Mouse (Mus musculus): ENCODE measurements around the gene Wipi1. TPM values are rescaled to one million over a fixed set of nuclear protein-coding genes. Genes with fewer than 3 reads are reported as not detected.

The Wipi1 gene
- total and polyA plus RNA-seq, 3 experiments, result 2.6 to 8.2 TPM; not detected in 1

DNA sequence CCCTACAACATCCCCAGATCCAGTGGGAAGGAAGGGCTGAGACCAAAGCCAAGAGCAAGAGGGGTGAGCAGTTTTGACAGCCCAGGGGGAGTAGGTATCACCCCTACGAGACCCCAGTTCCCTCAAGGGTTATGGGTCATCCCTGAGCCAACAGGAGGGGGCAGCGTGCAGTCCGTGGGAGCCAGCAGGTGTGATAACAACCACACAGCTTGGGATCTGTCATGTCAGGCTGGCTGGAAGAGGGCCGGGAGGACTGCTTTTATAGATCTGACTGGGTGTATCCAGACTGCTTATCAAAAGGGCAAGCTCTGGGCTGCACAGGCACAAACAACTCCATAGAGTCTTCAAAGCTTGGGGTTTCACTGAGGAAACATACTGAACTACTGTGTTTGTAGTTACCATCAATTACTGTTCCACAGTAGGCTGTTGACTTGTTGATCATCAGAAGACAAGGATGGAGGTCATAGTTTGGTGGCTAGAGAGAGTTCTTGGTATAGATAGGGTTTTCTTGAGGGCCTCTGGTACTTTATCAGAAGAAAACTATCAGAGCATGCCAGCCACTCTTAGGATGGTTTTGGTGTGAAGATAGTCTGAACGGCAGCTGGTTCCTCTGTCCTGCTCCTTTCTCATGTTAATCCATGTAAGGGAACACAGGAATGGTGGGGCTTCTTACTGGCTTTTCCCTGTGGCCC lies 62.0 kb downstream of the Wipi1 start (continued):
- TF ChIP-seq ZKSCAN1 (IDR thresholded peaks at IDR 0.05; ENCODE audit: low read depth, low read length) (no peak), KAT2A (conservative IDR thresholded peaks at IDR 0.05; ENCODE audit: low read depth, low read length) (no peak), ZC3H11A (IDR thresholded peaks at IDR 0.05; ENCODE audit: low read depth, low read length) (no peak), ZNF384 (IDR thresholded peaks at IDR 0.05; ENCODE audit: low read depth, low read length) (no peak), E2F4 (IDR thresholded peaks at IDR 0.05; ENCODE audit: borderline replicate concordance, low read depth, low read length) (no peak), MXI1 (IDR thresholded peaks at IDR 0.05; ENCODE audit: low read depth, low read length) (peak; percentile 22; the same call in 1 of the 2 replicates), CTCF (IDR thresholded peaks at IDR 0.05 in 2 of 3, conservative IDR thresholded peaks at IDR 0.05 in 1 of 3; ENCODE audit: control insufficient read depth in 1 of 3, insufficient read depth in 1 of 3, low read depth in 2 of 3, low read length in 3 of 3, poor library complexity in 1 of 3, severe bottlenecking in 1 of 3) (peak in 1 of 3 experiments; percentile 14; a peak in 1 of 6 replicates), SIN3A (IDR thresholded peaks at IDR 0.05; ENCODE audit: low read length) (peak; percentile 34; the same call in 1 of the 2 replicates), NELFE (IDR thresholded peaks at IDR 0.05; ENCODE audit: low read depth, low read length) (no peak), POLR2A (IDR thresholded peaks at IDR 0.05; ENCODE audit: control insufficient read depth in 1 of 2, insufficient read depth in 1 of 2, low read depth in 1 of 2, low read length in 2 of 2, poor library complexity in 1 of 2) (no peak), EP300 (IDR thresholded peaks at IDR 0.05; ENCODE audit: low read depth in 1 of 2, low read length in 2 of 2) (peak; percentile 76 to 86), CHD1 (IDR thresholded peaks at IDR 0.05; ENCODE audit: low read depth, low read length) (no peak), BHLHE40 (IDR thresholded peaks at IDR 0.05; ENCODE audit: borderline replicate concordance, low read depth, low read length) (0 out of 2 replicates have a peak, but pooled peaks have one; percentile 45)

DNA sequence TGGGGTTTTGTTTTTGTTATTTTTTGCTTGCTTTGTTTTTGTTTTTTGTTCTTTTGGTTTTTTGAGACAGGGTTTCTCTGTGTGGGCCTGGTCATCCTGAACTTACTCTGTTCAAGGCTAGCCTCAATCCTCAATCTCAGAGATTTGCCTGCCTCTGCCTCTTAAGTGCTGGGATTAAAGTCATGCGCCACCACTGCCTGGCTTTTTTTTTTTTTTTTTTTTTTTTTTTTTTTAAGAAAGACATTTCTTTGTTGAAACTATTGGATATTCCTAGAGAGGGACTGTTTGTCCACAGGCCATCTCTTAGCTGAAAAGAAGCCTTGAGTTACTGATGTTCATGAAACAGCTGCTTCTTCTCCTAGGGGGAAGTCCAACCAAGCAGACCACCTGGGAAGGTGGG lies 64.1 kb downstream of the Wipi1 start:
- Histone ChIP-seq H3K9ac (ENCODE audit: control insufficient read depth, low read depth, low read length, poor library complexity, severe bottlenecking) (no peak overlapping the region), H3K36me3 (ENCODE audit: control insufficient read depth in 1 of 2, insufficient read depth in 2 of 2, low read length in 2 of 2) (peaks cover 0 to 27% of the 10 kb centered on the region in 2 experiments; a peak in 2 of 4 replicates), H3K4me1 (ENCODE audit: control insufficient read depth in 1 of 2, insufficient read depth in 2 of 2, low read length in 2 of 2) (peaks cover 30 to 42% of the 10 kb centered on the region in 2 experiments), H3K79me2 (ENCODE audit: control insufficient read depth, insufficient read depth, low read length, poor library complexity) (no peaks in the 10 kb centered on the region), H3K27me3 (ENCODE audit: control insufficient read depth in 1 of 2, insufficient read depth in 2 of 2, low read length in 2 of 2) (no peaks in the 10 kb centered on the region), H3K4me3 (ENCODE audit: control insufficient read depth in 1 of 2, insufficient read depth in 1 of 2, low read depth in 2 of 2, low read length in 2 of 2) (no peak overlapping the region), H3K27ac (ENCODE audit: control insufficient read depth, low read depth, low read length) (no peak overlapping the region), H3K9me3 (replicated peaks; ENCODE audit: insufficient read depth, low read length) (no peaks in the 10 kb centered on the region)
- DNase-seq (ENCODE audit: low read depth, low spot score), result no peak
- TF ChIP-seq HCFC1 (IDR thresholded peaks at IDR 0.05; ENCODE audit: low read depth, low read length), result no peak
- no peak for TF ChIP-seq UBTF (IDR thresholded peaks at IDR 0.05; ENCODE audit: borderline replicate concordance, insufficient read depth, low read depth, low read length)
- TF ChIP-seq ZNF384 (IDR thresholded peaks at IDR 0.05; ENCODE audit: low read depth, low read length), result peak; percentile 83
- no peak for TF ChIP-seq MEF2A (IDR thresholded peaks at IDR 0.05; ENCODE audit: extremely low read depth, insufficient replicate concordance, low read depth, low read length, poor library complexity, severe bottlenecking)
- TF ChIP-seq USF1 (IDR thresholded peaks at IDR 0.05; ENCODE audit: low read depth, low read length), result no peak
